Comparison of ENCODE assay signal across 21 mouse cellular contexts in genomic region chr15:89070606-89071005, GRCm38 (mm10). TPM values are rescaled to one million over a fixed set of nuclear protein-coding genes. Genes with fewer than 3 reads are reported as not detected.
DNase-seq lines count a peak whose midpoint lies in the region; ATAC-seq and TF ChIP-seq lines count a peak whose summit lies in the region.
"Had no signal": no experiment of that assay in that cellular context is flagged by ENCODE, and none has a peak within 500 bp of the region (broad histone marks: within the 10 kb centered on the region; RNA-seq: fewer than 3 reads in every experiment).

No protein-coding gene starts in this region.

- no peak for TF ChIP-seq POLR2A in kidney, adult 2 months (IDR thresholded peaks at IDR 0.05; ENCODE audit: low read depth, low read length)

- 76% methylated on average over 24 of the region's 24 CpGs for WGBS in kidney, adult 2 months
- WGBS in intestine, postnatal 0 days, result 50% methylated on average over 24 of the region's 24 CpGs
- WGBS in heart, embryonic 10.5 days, result 76% methylated on average over 24 of the region's 24 CpGs

- H3K27ac ChIP-seq in kidney, adult 2 months (ENCODE audit: insufficient read depth, low read depth, low read length), result no peak overlapping the region
- no peak overlapping the region for H3K27ac ChIP-seq in intestine, postnatal 0 days (ENCODE audit: low read depth, low read length)
- H3K27ac ChIP-seq in heart, embryonic 10.5 days, result no peak overlapping the region
- H3K27ac ChIP-seq: heart, adult 2 months; hindbrain, embryonic 14.5 days; left cerebral cortex, adult 2 months; liver, embryonic 15.5 days had no signal

- no peak overlapping the region for H3K9ac ChIP-seq in intestine, postnatal 0 days (ENCODE audit: low read depth, low read length)
- H3K9ac ChIP-seq: hindbrain, embryonic 14.5 days; liver, embryonic 15.5 days had no signal

- H3K4me3 ChIP-seq in kidney, adult 2 months (ENCODE audit: insufficient read depth, low read depth, low read length), result no peak overlapping the region
- H3K4me3 ChIP-seq in E14TG2a.4 (replicated peaks; ENCODE audit: low read length), result peak overlapping the region; percentile 60
- no peak overlapping the region for H3K4me3 ChIP-seq in intestine, postnatal 0 days (ENCODE audit: low read depth, low read length)
- H3K4me3 ChIP-seq in heart, embryonic 10.5 days, result no peak overlapping the region
- H3K4me3 ChIP-seq: heart, adult 2 months; left cerebral cortex, adult 2 months; liver, embryonic 15.5 days had no signal

- no peaks in the 10 kb centered on the region for H3K4me1 ChIP-seq in kidney, adult 2 months (ENCODE audit: control insufficient read depth, insufficient read depth, low read length)
- H3K4me1 ChIP-seq in E14TG2a.4 (replicated peaks; ENCODE audit: low read depth, low read length), result peaks cover 55% of the 10 kb centered on the region
- H3K4me1 ChIP-seq in intestine, postnatal 0 days (replicated peaks; ENCODE audit: control insufficient read depth, insufficient read depth, low read length), result peaks cover 5% of the 10 kb centered on the region; the same call in 1 of the 2 replicates
- H3K4me1 ChIP-seq in heart, embryonic 10.5 days, result peaks cover 54% of the 10 kb centered on the region

- H3K4me2 ChIP-seq in intestine, postnatal 0 days (replicated peaks; ENCODE audit: low read depth), result peak overlapping the region; percentile 24; the same call in 1 of the 2 replicates
- H3K4me2 ChIP-seq: hindbrain, embryonic 14.5 days; liver, embryonic 15.5 days had no signal

- H3K9me3 ChIP-seq in E14TG2a.4 (ENCODE audit: low read length), result no peaks in the 10 kb centered on the region
- H3K9me3 ChIP-seq in intestine, postnatal 0 days (ENCODE audit: control insufficient read depth), result no peaks in the 10 kb centered on the region
- H3K9me3 ChIP-seq in heart, embryonic 10.5 days, result no peaks in the 10 kb centered on the region
- H3K9me3 ChIP-seq: liver, embryonic 15.5 days had no signal

- DNase-seq in kidney, postnatal 10 days, result peak; percentile 14
- DNase-seq in kidney, adult 2 months, result no peak
- DNase-seq in ZHBTc4 (ENCODE audit: low read depth, low spot score), result peak; percentile 25
- DNase-seq in left cerebral cortex, adult 18-20 months (ENCODE audit: low spot score in 2 of 2), result no peak
- DNase-seq in heart, embryonic 10.5 days (ENCODE audit: low spot score), result no peak
- DNase-seq: B cell, adult 2 months; heart, adult 2 months; heart, postnatal 14 days; kidney, adult 11 months; kidney, postnatal 14 days; midbrain, embryonic 14.5 days; right cerebral cortex, adult 18-20 months had no signal

- peak; percentile 57 for ATAC-seq in intestine, postnatal 0 days
- ATAC-seq: lung, postnatal 0 days had no signal

- no peaks in the 10 kb centered on the region for H3K36me3 ChIP-seq in kidney, adult 2 months (ENCODE audit: control insufficient read depth, insufficient read depth, low read length)
- H3K36me3 ChIP-seq in E14TG2a.4 (ENCODE audit: insufficient read depth, low read length), result no peaks in the 10 kb centered on the region
- H3K36me3 ChIP-seq in intestine, postnatal 0 days (ENCODE audit: control insufficient read depth, insufficient read depth), result no peaks in the 10 kb centered on the region
- peaks cover 6% of the 10 kb centered on the region; the same call in 1 of the 2 replicates for H3K36me3 ChIP-seq in heart, embryonic 10.5 days
- H3K36me3 ChIP-seq: liver, embryonic 15.5 days had no signal

- no peaks in the 10 kb centered on the region for H3K27me3 ChIP-seq in kidney, adult 2 months (replicated peaks; ENCODE audit: control insufficient read depth, insufficient read depth, low read length)
- peaks cover 97% of the 10 kb centered on the region for H3K27me3 ChIP-seq in E14TG2a.4 (ENCODE audit: insufficient read depth, low read length)
- H3K27me3 ChIP-seq in intestine, postnatal 0 days (replicated peaks; ENCODE audit: control insufficient read depth, insufficient read depth, low read length), result peaks cover 12% of the 10 kb centered on the region; the same call in 1 of the 2 replicates
- H3K27me3 ChIP-seq in heart, embryonic 10.5 days (ENCODE audit: insufficient read depth, poor library complexity, severe bottlenecking), result peaks cover 55% of the 10 kb centered on the region

- no peak for TF ChIP-seq CTCF in kidney, adult 2 months (conservative IDR thresholded peaks at IDR 0.05; ENCODE audit: insufficient read depth, insufficient read length, low read depth, low read length)
- TF ChIP-seq CTCF in E14TG2a.4 (conservative IDR thresholded peaks at IDR 0.05; ENCODE audit: low read length), result no peak
- TF ChIP-seq CTCF in intestine, postnatal 0 days (IDR thresholded peaks at IDR 0.05; ENCODE audit: low read depth), result no peak

RNA-seq across cellular contexts. Expression of gene Trabd, which starts 4.3 kb away (rescaled TPM):
- polyA plus RNA-seq in kidney, adult 2 months (2012; rRNA removed), result 47.2 and 51.0 TPM in 2 replicates
- polyA plus RNA-seq in intestine, postnatal 0 days (2015; fragmentation: Nextera tagmentation; extraction: Ambion mirVana), result 32.5 and 33.0 TPM in 2 replicates
- total RNA-seq in left cerebral cortex, adult 18-20 months (2021), result 10 to 100 TPM; 20.8 to 20.9 TPM
- polyA plus RNA-seq in heart, embryonic 10.5 days (2016; fragmentation: Nextera tagmentation; extraction: Ambion mirVana), result 63.0 and 67.6 TPM in 2 replicates

RNA-seq across cellular contexts. Expression of gene Panx2, which starts 11.1 kb away (rescaled TPM):
- 0.08 and 0.19 TPM in 2 replicates for polyA plus RNA-seq in kidney, adult 2 months (2012; rRNA removed)
- polyA plus RNA-seq in intestine, postnatal 0 days (2015; fragmentation: Nextera tagmentation; extraction: Ambion mirVana), result 0.26 and 0.48 TPM in 2 replicates
- total RNA-seq in left cerebral cortex, adult 18-20 months (2021), result 100 to 1,000 TPM; 107 to 114 TPM
- polyA plus RNA-seq in heart, embryonic 10.5 days (2016; fragmentation: Nextera tagmentation; extraction: Ambion mirVana), result 1.8 and 1.9 TPM in 2 replicates
- total RNA-seq: gastrocnemius, adult 8-10 months; megakaryocyte progenitor cell, adult 5-6 weeks had no signal
- polyA plus RNA-seq: liver, embryonic 15.5 days; spleen, adult 2 months had no signal

RNA-seq across cellular contexts. Expression of gene Selenoo, which starts 18.3 kb away (rescaled TPM):
- 55.9 and 68.7 TPM in 2 replicates for polyA plus RNA-seq in kidney, adult 2 months (2012; rRNA removed)
- polyA plus RNA-seq in intestine, postnatal 0 days (2015; fragmentation: Nextera tagmentation; extraction: Ambion mirVana), result 9.6 and 10.4 TPM in 2 replicates
- 10 to 100 TPM; 20.1 to 23.0 TPM for total RNA-seq in left cerebral cortex, adult 18-20 months (2021)
- 9.5 and 11.8 TPM in 2 replicates for polyA plus RNA-seq in heart, embryonic 10.5 days (2016; fragmentation: Nextera tagmentation; extraction: Ambion mirVana)

RNA-seq across cellular contexts. Expression of gene Tubgcp6, which starts 52.3 kb away (rescaled TPM):
- polyA plus RNA-seq in kidney, adult 2 months (2012; rRNA removed), result 17.2 and 24.4 TPM in 2 replicates
- polyA plus RNA-seq in intestine, postnatal 0 days (2015; fragmentation: Nextera tagmentation; extraction: Ambion mirVana), result 3.6 and 4.2 TPM in 2 replicates
- total RNA-seq in left cerebral cortex, adult 18-20 months (2021), result 10 to 100 TPM; 31.4 to 34.6 TPM
- polyA plus RNA-seq in heart, embryonic 10.5 days (2016; fragmentation: Nextera tagmentation; extraction: Ambion mirVana), result 15.4 and 17.1 TPM in 2 replicates

RNA-seq across cellular contexts. Expression of gene Hdac10, which starts 57.9 kb away (rescaled TPM):
- 26.5 and 27.7 TPM in 2 replicates for polyA plus RNA-seq in kidney, adult 2 months (2012; rRNA removed)
- 7.6 and 8.6 TPM in 2 replicates for polyA plus RNA-seq in intestine, postnatal 0 days (2015; fragmentation: Nextera tagmentation; extraction: Ambion mirVana)
- 10 to 100 TPM; 15.2 to 15.8 TPM for total RNA-seq in left cerebral cortex, adult 18-20 months (2021)
- 18.5 and 19.0 TPM in 2 replicates for polyA plus RNA-seq in heart, embryonic 10.5 days (2016; fragmentation: Nextera tagmentation; extraction: Ambion mirVana)

Comparison
In these comparisons a context has a peak if more than half of its experiments do, and no peak if none do; other contexts are left out.
1. DNase-seq: peak in kidney, postnatal 10 days (single experiment) and ZHBTc4 (single experiment); none in kidney, adult 2 months (single experiment), left cerebral cortex, adult 18-20 months (0 of 2) and heart, embryonic 10.5 days (single experiment).